25 mouse cellular contexts compared by ENCODE assay signal in genomic region chr6:143213461-143213860, GRCm38 (mm10).
"Had no signal": no experiment of that assay in that cellular context is flagged by ENCODE, and none has a peak within 500 bp of the region (broad histone marks: within the 10 kb centered on the region; RNA-seq: fewer than 3 reads in every experiment).

No protein-coding gene starts in this region.

- H3K4me2 ChIP-seq: embryonic facial prominence, embryonic 12.5 days; embryonic facial prominence, embryonic 13.5 days; embryonic facial prominence, embryonic 15.5 days; forebrain, embryonic 12.5 days; forebrain, embryonic 13.5 days; forebrain, embryonic 15.5 days; heart, embryonic 11.5 days had no signal

- H3K4me3 ChIP-seq: embryonic facial prominence, embryonic 10.5 days; embryonic facial prominence, embryonic 12.5 days; embryonic facial prominence, embryonic 13.5 days; embryonic facial prominence, embryonic 15.5 days; erythroblast, embryonic 14.5 days; forebrain, embryonic 10.5 days; forebrain, embryonic 12.5 days; forebrain, embryonic 13.5 days; forebrain, embryonic 15.5 days; gastrocnemius, adult 2 months; heart, adult 2 months; heart, embryonic 10.5 days had no signal

- H3K27ac ChIP-seq: embryonic facial prominence, embryonic 10.5 days; embryonic facial prominence, embryonic 12.5 days; embryonic facial prominence, embryonic 13.5 days; embryonic facial prominence, embryonic 15.5 days; forebrain, embryonic 10.5 days; forebrain, embryonic 12.5 days; forebrain, embryonic 13.5 days; forebrain, embryonic 15.5 days; gastrocnemius, adult 2 months; heart, adult 2 months; heart, embryonic 10.5 days had no signal

- H3K4me1 ChIP-seq: embryonic facial prominence, embryonic 10.5 days; embryonic facial prominence, embryonic 12.5 days; embryonic facial prominence, embryonic 15.5 days; forebrain, embryonic 10.5 days; forebrain, embryonic 12.5 days; forebrain, embryonic 15.5 days; heart, embryonic 10.5 days had no signal

- H3K27me3 ChIP-seq: embryonic facial prominence, embryonic 12.5 days; embryonic facial prominence, embryonic 15.5 days; forebrain, embryonic 12.5 days; forebrain, embryonic 13.5 days; forebrain, embryonic 15.5 days had no signal

- H3K9ac ChIP-seq: embryonic facial prominence, embryonic 12.5 days; embryonic facial prominence, embryonic 13.5 days; embryonic facial prominence, embryonic 15.5 days; forebrain, embryonic 12.5 days; forebrain, embryonic 13.5 days; forebrain, embryonic 15.5 days; forebrain, postnatal 0 days had no signal

- DNase-seq: cerebellum, adult 9-10 months; cerebellum, adult 9-11 months; cerebellum, postnatal 10 days; cerebellum, postnatal 14 days; cerebellum, postnatal 25 days; cerebellum, postnatal 36 days; embryo, embryonic 11 days; forebrain, postnatal 0 days; gastrocnemius, adult 2 months; gastrocnemius, postnatal 10 days; gastrocnemius, postnatal 14 days; gastrocnemius, postnatal 25 days; gastrocnemius, postnatal 36 days; heart, adult 2 months had no signal

- H3K9me3 ChIP-seq: embryonic facial prominence, embryonic 15.5 days; forebrain, embryonic 15.5 days had no signal

- H3K36me3 ChIP-seq: embryonic facial prominence, embryonic 12.5 days had no signal
